Mouse (Mus musculus) mature B cell (primary cell): ENCODE measurements around the gene Ramp3.

Experiments used
- in situ Hi-C: fragments of 300-500 bp; cut with MboI; formaldehyde crosslinking; loops from 2 replicates; pipeline ENCODE4 v1.14.3; 2019

The Ramp3 gene

GRCm38 (mm10) chr11:6658271-6658670 lies at the start of gene Ramp3:
Gene Ramp3, plus strand, starts transcription at chr11:6658521.
- in situ Hi-C loops = loop anchor here (10.0 kb wide), 1 partner anchor 107 kb away; no protein-coding TSS in a partner anchor

DNA sequence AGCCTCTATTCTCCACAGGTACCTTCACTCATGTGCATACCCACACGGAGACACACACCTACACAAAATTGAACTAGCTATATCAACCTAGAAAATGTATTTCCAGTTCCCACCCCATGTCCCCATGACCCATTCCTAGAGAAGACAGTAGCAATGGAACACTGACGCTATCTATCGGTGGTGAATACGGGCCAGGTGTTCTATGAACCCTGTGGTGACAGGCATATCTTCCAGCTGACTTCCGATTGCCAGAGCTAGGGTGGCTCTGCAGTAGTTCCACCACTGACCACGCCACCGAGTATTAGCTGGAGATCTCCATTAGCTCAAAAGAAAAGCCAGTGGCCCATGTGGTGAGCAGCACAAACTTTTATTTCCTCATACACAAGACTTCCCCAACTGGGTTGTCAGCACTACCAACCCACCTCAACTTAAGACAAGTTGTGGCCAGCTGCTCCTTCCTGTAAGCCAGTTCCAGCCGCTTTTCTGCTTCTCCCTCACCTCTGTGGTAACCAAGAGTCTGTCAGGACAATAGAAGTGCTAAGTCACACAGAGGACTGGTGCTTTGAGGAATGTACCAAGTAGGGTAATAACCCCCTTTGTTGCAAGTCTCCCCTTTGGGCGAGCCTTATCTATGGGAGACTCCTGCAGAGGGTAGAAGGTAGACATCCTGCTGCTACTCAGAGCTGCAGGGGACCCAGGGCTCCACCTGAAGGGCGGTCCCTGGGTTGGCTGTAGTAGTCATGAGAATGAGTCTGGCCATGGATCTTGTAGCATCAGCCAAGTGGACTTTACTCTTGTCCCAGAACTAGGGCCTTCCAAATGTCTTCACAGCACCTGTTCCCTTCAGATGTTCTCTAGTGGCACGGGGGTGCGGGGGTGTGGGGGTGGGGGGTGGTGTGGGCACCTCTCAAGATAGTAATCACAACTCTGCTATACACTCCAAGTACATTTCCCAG lies 42.8 kb upstream of the Ramp3 start:
- in situ Hi-C loops = no loop called here

GRCm38 (mm10) chr11:6623704-6624103 lies 34.6 kb upstream of the Ramp3 start:
- in situ Hi-C loops = no loop called here

DNA sequence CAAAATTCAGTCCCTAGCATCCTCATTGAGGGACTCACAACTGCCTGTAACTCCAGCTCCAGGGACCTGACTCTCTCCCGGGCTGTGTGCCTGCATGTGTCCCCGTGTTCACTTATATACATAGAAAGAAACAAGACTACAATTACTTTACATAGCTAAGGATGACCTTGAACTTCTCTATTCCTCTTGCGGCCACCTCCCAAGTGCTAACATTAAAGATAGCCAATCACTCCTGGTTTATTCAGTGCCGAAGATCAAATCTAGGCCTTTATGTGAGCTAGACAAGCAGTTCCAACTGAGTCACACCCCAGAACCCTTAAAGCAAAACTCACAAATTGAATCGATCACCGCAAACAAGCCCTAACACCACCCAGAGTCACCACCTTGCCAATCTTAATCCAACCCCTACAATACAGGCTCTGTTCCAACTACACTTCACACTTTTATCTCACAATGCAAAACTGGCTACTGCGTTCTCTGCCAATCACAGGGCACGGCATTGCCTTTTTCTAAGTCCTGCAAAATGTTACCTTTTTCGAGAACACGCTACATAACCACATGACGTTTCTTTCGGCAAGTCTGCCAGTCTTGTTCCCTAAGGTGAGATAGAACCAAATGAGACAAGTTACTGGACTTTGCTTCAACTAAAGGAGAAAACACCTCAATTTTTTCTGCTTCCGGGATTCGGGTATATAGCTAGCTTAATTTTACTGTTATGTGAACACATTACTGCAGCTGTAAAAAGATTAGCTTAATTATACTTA lies 33.5 kb upstream of the Ramp3 start:
- in situ Hi-C loops = no loop called here

- in situ Hi-C loops = no loop called here
These were observed 32.6 kb upstream of the Ramp3 start, which contains the start of gene Tbrg4 for GRCm38 (mm10) chr11:6625478-6626387. Gene Tbrg4, minus strand, starts transcription at chr11:6626067.

DNA sequence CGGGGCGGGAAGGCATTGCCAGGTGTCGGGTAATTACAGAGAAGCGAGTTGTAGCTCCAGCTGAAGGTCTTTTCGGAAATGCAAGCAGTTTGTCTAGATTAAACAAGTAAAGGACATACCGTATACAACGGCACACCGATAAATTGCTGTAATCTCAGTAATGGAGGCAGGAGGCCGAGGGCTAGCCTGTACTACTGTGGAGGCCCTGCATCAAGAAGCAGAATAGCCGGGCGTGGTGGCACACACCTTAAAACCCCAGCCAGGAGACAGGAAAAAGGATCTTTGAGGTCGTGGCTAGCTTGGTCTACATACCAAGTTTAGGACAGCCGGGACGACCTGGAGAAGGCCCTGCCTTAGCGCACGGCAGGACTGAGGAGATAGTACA lies 31.9 kb upstream of the Ramp3 start:
- in situ Hi-C loops = no loop called here

GRCm38 (mm10) chr11:6627731-6628130 lies 30.6 kb upstream of the Ramp3 start:
- in situ Hi-C loops = no loop called here

DNA sequence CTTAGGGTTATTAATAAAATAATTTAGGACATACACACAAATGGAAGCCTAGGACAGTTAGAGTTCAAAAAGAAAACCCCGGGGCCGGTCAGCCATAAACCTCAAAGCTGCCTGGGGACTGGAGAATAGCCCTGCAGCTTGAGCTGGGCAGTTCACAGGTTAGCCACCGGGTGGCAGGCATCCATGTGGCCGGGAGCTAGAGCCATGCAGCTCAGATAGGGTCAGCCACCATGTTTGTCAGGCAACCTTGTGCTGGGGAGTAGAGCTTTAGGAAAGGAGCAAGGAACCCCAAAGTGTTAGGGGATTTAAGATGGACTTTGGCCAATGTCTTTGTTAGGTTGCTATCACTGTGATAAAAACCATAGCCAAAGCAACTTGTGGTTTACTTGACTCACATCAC lies 29.8 kb upstream of the Ramp3 start:
- in situ Hi-C loops = no loop called here

DNA sequence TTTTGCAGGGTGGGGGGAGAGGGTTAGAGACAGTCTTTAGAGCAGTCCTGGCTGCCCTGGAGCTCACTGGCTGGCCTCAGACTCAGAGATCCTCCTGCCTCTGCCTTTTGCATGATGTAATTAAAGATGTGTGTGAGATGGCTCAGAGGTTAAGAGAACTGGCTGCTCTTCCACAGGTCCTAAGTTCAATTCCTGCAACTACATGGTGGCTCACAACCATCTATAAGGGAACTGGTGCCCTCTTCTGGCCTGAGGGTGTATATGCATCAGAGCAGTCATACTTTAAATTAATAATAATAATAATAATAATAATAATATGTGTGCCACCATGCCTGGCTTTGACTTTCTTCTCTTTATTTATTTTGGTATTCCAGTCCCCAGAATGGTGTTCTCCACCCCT lies 28.7 kb upstream of the Ramp3 start:
- in situ Hi-C loops = no loop called here

DNA sequence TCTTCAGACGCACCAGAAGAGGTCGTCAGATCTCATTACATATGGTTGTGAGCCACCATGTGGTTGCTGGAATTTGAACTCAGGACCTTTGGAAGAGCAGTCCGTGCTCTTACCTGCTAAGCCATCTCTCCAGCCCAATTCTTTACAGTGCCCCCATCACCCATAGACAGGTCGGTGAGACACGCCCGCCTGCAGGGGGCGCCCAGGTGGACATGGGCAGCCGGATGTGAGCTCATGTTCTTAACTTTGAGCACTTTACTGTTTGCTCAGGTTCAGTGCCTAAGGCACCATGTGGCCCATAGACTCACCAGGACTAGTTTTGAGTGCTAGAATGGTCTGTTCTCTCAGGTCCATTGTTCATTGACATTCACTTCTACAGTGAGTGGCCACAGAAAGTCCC lies 22.2 kb upstream of the Ramp3 start:
- in situ Hi-C loops = no loop called here

- in situ Hi-C loops = no loop called here
These were observed 19.8 kb upstream of the Ramp3 start, which contains the start of gene Wap for GRCm38 (mm10) chr11:6638537-6638936. Gene Wap, minus strand, starts transcription at chr11:6638637.

- in situ Hi-C loops = no loop called here
These were observed 19.2 kb upstream of the Ramp3 start for GRCm38 (mm10) chr11:6639072-6639471.

DNA sequence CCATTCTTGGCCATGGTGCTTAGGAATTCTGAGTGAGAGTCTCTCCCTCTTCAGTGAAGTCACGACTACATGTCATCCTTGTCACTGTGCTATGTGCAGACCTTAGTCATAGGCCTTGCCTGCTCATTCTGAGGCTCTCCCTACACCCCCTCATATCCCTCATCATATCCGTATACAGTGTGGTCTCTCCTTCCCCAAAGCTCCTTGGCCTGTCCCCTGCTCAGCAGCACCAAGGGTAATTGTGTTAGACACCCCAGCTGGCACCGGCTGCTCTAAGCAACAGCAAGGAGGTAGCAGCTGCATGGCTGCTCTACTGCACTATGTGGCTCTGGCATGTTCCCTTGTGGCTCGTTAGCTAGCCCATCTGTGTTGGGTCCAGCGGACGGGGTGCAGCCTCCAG lies 13.8 kb upstream of the Ramp3 start:
- in situ Hi-C loops = no loop called here

- in situ Hi-C loops = no loop called here
These were observed 10.2 kb upstream of the Ramp3 start for GRCm38 (mm10) chr11:6647831-6648724.

GRCm38 (mm10) chr11:6650519-6650918 lies 7.8 kb upstream of the Ramp3 start:
- in situ Hi-C loops = loop anchor here (10.0 kb wide), 1 partner anchor 114 kb away; no protein-coding TSS in a partner anchor

DNA sequence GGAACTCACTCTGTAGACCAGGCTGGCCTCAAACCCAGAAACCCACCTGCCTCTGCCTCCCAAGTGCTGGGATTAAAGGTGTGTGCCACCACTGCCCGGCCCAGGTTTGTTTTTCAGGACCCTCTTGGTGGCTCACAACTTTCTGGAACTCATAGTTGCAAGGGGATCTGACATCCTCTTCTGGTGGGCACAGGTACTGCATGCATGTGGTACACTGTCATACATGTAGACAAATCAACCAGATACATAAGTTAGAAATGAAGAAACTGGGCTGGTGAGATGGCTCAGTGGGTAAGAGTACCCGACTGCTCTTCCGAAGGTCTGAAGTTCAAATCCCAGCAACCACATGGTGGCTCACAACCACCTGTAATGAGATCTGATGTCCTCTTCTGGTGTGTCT lies 5.3 kb upstream of the Ramp3 start:
- in situ Hi-C loops = loop anchor here (10.0 kb wide), 1 partner anchor 112 kb away; no protein-coding TSS in a partner anchor

DNA sequence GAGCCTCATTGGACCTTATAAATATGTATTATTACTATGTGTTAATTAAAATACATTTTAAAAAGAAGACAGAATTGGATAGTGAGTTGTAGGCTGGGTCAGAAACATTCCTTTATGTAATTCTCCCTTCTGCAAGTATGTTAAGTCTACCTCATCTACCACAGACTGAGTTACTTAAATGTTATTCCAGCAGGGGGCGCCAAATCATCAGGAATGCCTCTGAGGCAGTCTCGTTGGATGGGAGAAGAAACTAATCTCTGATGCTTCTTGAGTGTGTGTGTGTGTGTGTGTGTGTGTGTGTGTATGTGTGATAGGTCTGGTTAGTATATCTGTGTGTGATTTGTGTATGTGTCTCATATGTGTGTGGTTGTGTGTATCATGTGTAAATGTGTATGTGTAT lies 3.4 kb upstream of the Ramp3 start:
- in situ Hi-C loops = loop anchor here (10.0 kb wide), 1 partner anchor 110 kb away; no protein-coding TSS in a partner anchor

- in situ Hi-C loops = no loop called here
These were observed 2.9 kb downstream of the Ramp3 start for GRCm38 (mm10) chr11:6661206-6661605.

DNA sequence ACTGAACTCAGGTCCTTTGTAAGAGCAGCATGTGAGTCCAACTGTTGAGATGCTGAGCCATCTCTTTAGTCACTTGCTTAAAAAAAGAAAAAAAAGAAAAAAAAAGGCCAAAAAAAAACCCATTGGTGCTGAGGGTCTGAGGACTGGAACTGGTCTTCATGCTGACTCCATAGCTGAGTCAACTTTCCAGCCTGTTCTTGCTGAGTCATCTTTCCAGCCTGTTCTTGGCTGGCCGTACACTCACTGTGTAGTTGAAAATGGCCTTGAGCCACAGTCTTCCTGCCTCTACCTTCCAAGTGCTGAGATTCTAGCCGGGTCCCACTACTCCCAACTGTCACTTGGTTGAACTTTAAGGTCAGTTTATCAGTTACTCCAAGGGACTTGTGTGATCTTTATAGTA lies 8.3 kb downstream of the Ramp3 start:
- in situ Hi-C loops = no loop called here

DNA sequence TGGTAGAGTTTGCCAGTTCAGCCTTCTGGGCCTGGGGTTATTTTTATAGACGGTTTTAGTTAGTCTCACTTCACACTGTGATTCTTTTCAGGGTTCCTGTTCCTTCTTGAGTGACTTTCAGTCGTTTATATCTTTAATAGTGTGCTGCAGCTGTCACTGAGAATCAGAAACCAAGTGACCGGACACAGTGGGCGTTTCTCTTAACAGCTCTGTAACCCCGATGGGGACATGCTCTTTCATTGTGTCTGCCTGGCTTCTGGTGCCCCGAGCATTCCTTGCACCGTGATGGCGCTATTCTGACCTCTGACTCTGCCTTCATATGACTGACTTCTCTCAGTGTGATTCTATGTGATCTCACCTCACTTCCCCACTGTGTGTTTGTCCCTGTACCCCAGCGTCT lies 10.7 kb downstream of the Ramp3 start:
- in situ Hi-C loops = no loop called here
